Mouse (Mus musculus) T-helper 1 cell (primary cell): ENCODE results near the gene Skiv2l.

Experiments used
- in situ Hi-C: fragments of 300-600 bp; cut with MboI, MseI; formaldehyde crosslinking; loops from one replicate; pipeline ENCODE4 v1.15.1; 2025; ENCODE audit warnings: high pct_unique_total_duplicates

Gene Skiv2l

DNA sequence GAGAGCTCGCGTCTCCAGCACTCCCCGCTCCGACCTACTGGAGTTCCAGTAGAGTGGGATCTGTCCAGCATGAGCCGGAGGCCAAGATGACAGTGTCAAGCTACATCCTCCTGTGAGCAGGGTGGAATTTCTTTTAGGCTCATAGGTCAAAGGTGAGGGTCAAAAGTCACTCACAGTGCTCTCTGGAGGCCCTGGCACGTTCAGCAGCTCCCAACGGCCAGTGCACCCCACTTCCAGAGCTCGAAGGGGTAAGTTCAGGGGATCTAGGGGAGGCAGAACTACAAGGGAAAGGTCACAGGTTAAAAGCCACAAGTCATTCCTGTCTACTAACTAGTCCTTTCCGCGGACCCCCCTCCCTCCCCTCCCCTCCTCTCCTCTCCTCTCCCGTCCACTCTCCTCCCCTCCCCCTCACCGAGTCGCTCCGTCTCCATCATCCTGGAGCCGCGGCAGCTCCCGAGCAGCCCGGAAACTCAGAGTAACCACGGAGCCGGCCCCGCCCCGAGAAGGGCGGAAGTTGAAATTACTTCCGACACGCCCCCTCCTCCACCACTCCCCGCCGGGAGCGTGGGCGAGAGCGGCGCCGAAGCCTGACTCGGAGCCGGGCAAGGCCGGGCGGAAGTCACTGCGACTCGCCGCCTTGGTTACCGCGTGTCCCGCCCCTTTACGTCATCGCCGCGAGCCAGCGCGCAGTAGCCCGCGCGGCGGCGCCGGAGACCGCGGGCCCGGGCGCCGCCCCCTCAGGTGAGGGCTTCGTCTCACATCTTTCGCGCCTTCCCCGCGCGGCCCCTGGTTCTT lies at the start of gene Skiv2l, which contains the start of gene Nelfe:
Gene Skiv2l (minus strand): TSS at position 489 of the 795 bp plus-strand sequence.
Gene Nelfe (plus strand): TSS at position 670 of the 795 bp plus-strand sequence.
- in situ Hi-C loops, result loop anchor here (10.0 kb wide), 1 partner anchor 65 kb away; the partner anchor contains the start of gene Slc44a4

GRCm38 (mm10) chr17:34899053-34899889 lies 49.3 kb upstream of the Skiv2l start:
- in situ Hi-C loops, result no loop called here

DNA sequence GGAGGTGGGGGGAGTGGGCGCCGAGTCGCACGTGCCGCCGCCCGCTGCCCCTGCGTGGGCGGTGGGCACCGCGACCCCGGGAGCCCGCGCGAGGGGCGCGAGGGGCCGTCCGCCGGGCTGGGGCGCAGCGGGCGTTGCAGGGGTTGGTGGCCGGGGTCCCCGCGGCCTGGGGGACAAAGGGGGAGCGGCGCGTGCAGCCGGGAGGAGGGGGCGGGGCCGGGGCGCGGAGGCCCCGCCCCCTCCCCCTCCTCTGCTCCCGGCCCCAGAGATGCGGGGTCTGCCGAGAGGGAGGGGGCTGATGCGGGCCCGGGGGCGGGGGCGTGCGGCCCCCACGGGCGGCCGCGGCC lies 48.7 kb upstream of the Skiv2l start:
- in situ Hi-C loops, result no loop called here

DNA sequence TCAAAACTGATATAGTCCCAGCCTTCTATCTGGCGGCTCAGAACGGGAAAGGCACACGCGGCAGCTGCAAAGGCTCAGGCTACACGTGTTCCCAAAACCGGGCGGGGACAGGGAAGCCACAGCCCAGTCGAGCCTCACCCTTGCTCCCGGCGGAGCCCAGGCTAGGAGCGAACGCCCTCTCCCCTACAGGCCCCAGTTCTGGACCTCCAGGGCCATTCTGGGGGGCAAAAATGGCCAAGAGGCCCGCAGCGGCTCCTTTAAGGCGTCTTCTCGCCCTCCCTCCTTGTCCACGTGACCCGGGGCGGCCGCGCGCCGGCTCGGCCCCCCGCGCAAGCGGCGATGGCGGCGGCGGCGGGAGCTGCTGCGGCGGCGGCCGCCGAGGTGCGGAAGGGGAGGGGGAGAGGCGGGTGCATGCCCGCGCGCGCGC lies 48.2 kb upstream of the Skiv2l start, which contains the start of the genes C2 and Ehmt2:
Gene C2 (minus strand): TSS at position 106 of the 427 bp plus-strand sequence.
Gene Ehmt2 (plus strand): TSS at position 310 of the 427 bp plus-strand sequence.
- in situ Hi-C loops, result no loop called here

DNA sequence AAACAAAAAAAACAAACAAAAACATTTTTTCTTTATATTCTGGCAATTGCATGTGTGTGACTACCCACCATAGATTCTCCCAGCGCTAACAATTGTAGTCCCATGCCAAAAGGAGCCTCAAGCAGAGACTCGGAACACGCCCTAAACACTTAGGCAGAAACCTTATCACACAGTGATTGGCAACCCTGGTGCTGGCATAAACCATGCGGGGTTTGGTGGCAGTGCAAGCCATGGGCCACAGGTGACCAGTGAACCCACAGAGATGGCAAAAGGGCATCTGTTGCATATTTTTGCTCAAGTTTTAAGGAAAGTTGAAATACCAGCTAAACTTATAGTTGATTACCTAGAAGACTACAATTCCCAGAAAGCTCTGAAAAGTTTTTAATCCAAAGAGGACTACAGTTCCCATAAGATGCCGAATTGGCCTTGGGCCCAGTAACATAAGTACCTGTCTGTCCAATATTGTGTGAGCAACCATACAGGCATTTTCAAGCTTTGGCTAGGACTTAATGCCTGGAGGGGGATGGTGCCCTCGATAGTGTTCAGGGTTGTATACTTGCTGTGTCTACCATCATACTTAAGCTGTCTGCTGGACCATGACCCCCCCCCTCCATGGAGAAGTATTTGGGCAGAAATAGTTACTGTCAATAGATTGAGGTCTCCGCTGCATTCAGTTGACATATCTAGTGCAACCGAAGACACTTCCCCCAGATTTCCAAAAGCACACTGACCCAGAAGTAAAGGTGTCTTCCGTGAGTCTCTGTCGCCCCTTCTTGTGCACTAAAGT lies 47.6 kb upstream of the Skiv2l start:
- in situ Hi-C loops, result no loop called here

- in situ Hi-C loops, result no loop called here
Observed at GRCm38 (mm10) chr17:34896366-34896765, 46.4 kb upstream of the Skiv2l start.

- in situ Hi-C loops, result no loop called here
Observed at GRCm38 (mm10) chr17:34895724-34896123, 45.7 kb upstream of the Skiv2l start.

DNA sequence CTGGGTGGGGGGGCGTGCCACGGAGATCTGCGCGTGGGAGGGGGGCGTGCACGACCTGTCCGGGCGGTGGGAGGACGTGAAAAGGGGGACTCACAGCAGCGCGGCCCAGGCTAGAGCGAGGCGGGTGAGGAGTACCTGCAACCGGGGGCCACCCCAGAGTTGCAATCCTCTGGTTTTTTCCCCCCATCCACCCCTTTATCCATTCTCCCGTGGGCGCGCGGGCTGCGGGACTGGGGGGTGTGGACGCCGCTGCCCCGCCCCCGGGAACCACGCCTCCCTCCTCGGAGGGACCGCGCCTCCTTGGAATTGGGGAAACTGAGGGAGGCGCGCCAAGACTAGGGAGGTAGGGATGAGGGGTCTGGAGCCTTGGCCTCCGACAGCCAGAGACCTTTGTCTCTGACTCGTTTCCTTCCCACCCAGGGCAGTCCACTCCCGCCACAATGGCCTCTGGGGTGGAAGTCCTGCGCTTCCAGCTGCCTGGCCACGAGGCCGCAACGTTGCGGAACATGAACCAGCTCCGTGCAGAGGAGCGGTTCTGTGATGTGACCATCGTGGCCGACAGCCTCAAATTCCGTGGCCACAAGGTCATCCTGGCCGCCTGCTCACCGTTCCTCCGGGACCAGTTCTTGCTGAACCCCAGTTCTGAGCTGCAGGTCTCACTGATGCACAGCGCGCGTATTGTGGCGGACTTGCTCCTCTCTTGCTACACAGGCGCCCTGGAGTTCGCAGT lies 45.0 kb upstream of the Skiv2l start:
- in situ Hi-C loops, result no loop called here

GRCm38 (mm10) chr17:34894074-34894597 lies 44.1 kb upstream of the Skiv2l start:
- in situ Hi-C loops, result no loop called here

GRCm38 (mm10) chr17:34893072-34893824 lies 43.2 kb upstream of the Skiv2l start:
- in situ Hi-C loops, result no loop called here

DNA sequence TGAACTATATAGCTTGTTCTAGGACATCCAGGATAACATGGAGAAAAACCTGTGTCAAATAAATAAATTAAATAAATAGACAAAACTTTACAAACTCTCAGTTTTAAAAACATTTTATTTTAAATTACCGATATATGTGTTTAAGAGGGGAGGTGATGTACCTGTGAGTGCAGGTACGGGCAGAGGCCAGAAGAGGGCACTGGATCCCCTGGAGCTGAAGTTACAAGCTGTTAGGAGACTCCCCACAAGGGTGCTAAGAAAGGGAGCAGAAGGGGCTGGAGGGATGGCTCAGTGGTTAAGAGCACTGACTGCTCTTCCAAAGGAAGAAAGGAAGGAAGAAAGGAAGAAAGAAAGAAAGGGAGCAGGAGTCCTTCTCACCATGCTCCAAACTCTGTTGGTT lies 41.4 kb upstream of the Skiv2l start:
- in situ Hi-C loops, result no loop called here

- in situ Hi-C loops, result no loop called here
Observed at GRCm38 (mm10) chr17:34890074-34890743, 40.2 kb upstream of the Skiv2l start.

DNA sequence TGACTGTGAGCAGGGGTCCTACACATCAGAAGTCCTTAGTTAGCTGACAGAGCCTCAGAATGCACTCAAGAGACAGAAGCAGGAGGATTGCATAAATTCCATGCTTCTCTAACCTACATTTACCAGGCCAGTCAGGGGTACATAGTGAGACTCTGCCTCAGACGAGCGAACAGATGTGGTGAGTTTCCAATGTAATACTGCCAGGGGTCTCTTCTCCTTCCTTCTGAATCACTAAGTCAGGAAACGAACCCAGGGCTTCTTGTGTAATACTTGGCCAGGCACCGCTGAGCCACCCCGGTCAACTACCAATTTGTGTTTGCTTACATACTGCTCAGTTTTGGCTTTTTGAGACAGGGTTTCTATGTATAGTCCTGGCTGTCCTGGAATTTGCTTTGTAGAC lies 37.9 kb upstream of the Skiv2l start:
- in situ Hi-C loops, result no loop called here

DNA sequence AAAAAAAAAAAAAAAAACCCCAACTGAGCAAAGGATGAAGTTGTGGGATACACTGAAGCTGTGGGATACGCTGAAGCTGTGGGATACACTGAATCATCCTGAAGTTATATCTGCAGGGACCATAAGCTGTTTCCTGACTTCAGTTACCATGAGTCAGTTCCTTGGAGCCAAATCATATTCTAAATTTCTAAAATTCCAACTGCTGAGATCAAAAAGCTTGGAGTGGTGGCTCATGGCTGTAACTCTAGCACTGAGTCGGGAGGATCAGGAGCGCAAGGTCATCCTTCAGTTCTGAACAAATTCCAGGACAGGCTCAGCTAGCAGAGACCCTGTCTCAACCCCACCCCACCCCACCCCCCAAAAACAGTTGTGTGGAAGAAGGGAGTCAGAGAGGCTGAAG lies 35.6 kb upstream of the Skiv2l start:
- in situ Hi-C loops, result no loop called here

DNA sequence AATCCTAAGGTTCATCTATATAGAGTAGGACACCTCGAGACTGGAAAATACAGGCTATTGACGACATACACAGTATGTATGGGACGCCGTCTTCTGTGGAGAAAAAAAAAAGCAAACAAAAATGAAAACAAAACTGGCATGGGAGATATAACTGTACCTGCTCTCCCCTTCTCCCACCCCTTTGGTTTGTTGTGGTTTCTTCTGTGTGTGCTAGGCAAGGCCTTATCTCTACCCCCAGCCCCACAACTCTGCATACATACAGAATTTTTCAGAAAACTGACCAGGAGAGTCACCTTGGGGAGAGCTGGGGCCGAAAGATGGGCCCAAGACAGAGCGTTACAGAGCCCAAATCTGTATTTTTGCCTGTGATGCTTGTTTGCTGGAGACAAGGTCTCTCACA lies 34.7 kb upstream of the Skiv2l start:
- in situ Hi-C loops, result no loop called here

GRCm38 (mm10) chr17:34883332-34883731 lies 33.3 kb upstream of the Skiv2l start:
- in situ Hi-C loops, result no loop called here

- in situ Hi-C loops, result no loop called here
Observed at GRCm38 (mm10) chr17:34881683-34882310, 31.8 kb upstream of the Skiv2l start, which contains the start of gene Gm20547. Gene Gm20547 (minus strand): TSS chr17:34882042.

GRCm38 (mm10) chr17:34881166-34881565 lies 31.2 kb upstream of the Skiv2l start:
- in situ Hi-C loops, result no loop called here

GRCm38 (mm10) chr17:34879336-34879879 lies 29.4 kb upstream of the Skiv2l start, which contains the start of gene Zbtb12:
Gene Zbtb12 (plus strand): TSS chr17:34879483.
- in situ Hi-C loops, result no loop called here
